Mouse (Mus musculus) lung, adult 2 months (tissue): Measurements from ENCODE around the gene Gtf2f2.

Experiments
- CTCF ChIP-seq: fragments of 200-500 bp; IDR thresholded peaks from 2 replicates; pipeline ENCODE4 v1.5.1; 2011; ENCODE audit warnings: mild to moderate bottlenecking, low read length, control low read depth; ENCODE audit not compliant: insufficient read depth
- POLR2A ChIP-seq: fragments of 200-500 bp; IDR thresholded peaks from 2 replicates; pipeline ENCODE4 v1.6.1; 2011; ENCODE audit warnings: low read depth, mild to moderate bottlenecking, control low read depth, low read length, borderline replicate concordance; ENCODE audit errors: extremely low read depth

GRCm38 (mm10) chr14:75934359-75934758 lies 76.3 kb downstream of the Gtf2f2 start:
- TF ChIP-seq CTCF (0 out of 2 replicates have a peak, but pooled peaks have one; percentile 3), POLR2A (no peak)
